Mouse (Mus musculus): ENCODE results near the gene 2810006K23Rik. TPM values are rescaled to one million over a fixed set of nuclear protein-coding genes. Genes with fewer than 3 reads are reported as not detected.

2810006K23Rik gene
- total RNA-seq, 2 experiments from 2014 or later = 13.2 to 16.6 TPM

GRCm38 (mm10) chr5:124376401-124376800, 48.5 kb downstream of the 2810006K23Rik start:
- ATAC-seq (replicated peaks; ENCODE audit: low FRiP score, low TSS enrichment, poor library complexity, severe bottlenecking) = no peak

GRCm38 (mm10) chr5:124377149-124377548, 49.3 kb downstream of the 2810006K23Rik start:
- ATAC-seq (replicated peaks; ENCODE audit: low FRiP score, low TSS enrichment, poor library complexity, severe bottlenecking) = no peak

GRCm38 (mm10) chr5:124380121-124380520, 52.2 kb downstream of the 2810006K23Rik start:
- ATAC-seq (replicated peaks; ENCODE audit: low FRiP score, low TSS enrichment, poor library complexity, severe bottlenecking) = no peak

- peak; percentile 73; the same call in 1 of the 2 replicates for ATAC-seq (replicated peaks; ENCODE audit: low FRiP score, low TSS enrichment, poor library complexity, severe bottlenecking)
Observed at GRCm38 (mm10) chr5:124387932-124388331, 60.0 kb downstream of the 2810006K23Rik start.

Other genes with a start within 250 kb of the 2810006K23Rik start
- 5.2 and 9.3 TPM in 2 replicates for gene Abcb9, start 232.3 kb upstream of the 2810006K23Rik start, total RNA-seq (2014; fragmentation: Nextera tagmentation)
- gene Abcb9, start 232.3 kb upstream of the 2810006K23Rik start, total RNA-seq (2017) = 0.95 and 3.5 TPM in 2 replicates
- gene Ogfod2, start 215.8 kb upstream of the 2810006K23Rik start, total RNA-seq (2014; fragmentation: Nextera tagmentation) = 16.1 and 16.8 TPM in 2 replicates
- gene Ogfod2, start 215.8 kb upstream of the 2810006K23Rik start, total RNA-seq (2017) = 8.0 and 11.9 TPM in 2 replicates
- 88.4 and 129 TPM in 2 replicates for gene Arl6ip4, start 212.0 kb upstream of the 2810006K23Rik start, total RNA-seq (2014; fragmentation: Nextera tagmentation)
- 120 and 128 TPM in 2 replicates for gene Arl6ip4, start 212.0 kb upstream of the 2810006K23Rik start, total RNA-seq (2017)
- 23.7 and 33.3 TPM in 2 replicates for gene Pitpnm2, start 78.3 kb upstream of the 2810006K23Rik start, total RNA-seq (2014; fragmentation: Nextera tagmentation)
- gene Pitpnm2, start 78.3 kb upstream of the 2810006K23Rik start, total RNA-seq (2017) = 6.5 and 10.9 TPM in 2 replicates
- gene Mphosph9, start 117 bp upstream of the 2810006K23Rik start, total RNA-seq (2014; fragmentation: Nextera tagmentation) = 19.5 and 24.7 TPM in 2 replicates
- gene Mphosph9, start 117 bp upstream of the 2810006K23Rik start, total RNA-seq (2017) = 24.7 and 36.7 TPM in 2 replicates
- gene Cdk2ap1, start 35.0 kb downstream of the 2810006K23Rik start, total RNA-seq (2014; fragmentation: Nextera tagmentation) = 300 and 366 TPM in 2 replicates
- gene Cdk2ap1, start 35.0 kb downstream of the 2810006K23Rik start, total RNA-seq (2017) = 205 and 275 TPM in 2 replicates
- gene Sbno1, start 97.9 kb downstream of the 2810006K23Rik start, total RNA-seq (2014; fragmentation: Nextera tagmentation) = 131 and 149 TPM in 2 replicates
- gene Sbno1, start 97.9 kb downstream of the 2810006K23Rik start, total RNA-seq (2017) = 255 and 297 TPM in 2 replicates
- gene Kmt5a, start 111.8 kb downstream of the 2810006K23Rik start, total RNA-seq (2014; fragmentation: Nextera tagmentation) = 177 and 250 TPM in 2 replicates
- gene Kmt5a, start 111.8 kb downstream of the 2810006K23Rik start, total RNA-seq (2017) = 187 and 201 TPM in 2 replicates
- 16.1 and 18.0 TPM in 2 replicates for gene Rilpl2, start 150.3 kb downstream of the 2810006K23Rik start, total RNA-seq (2014; fragmentation: Nextera tagmentation)
- 13.8 and 19.0 TPM in 2 replicates for gene Rilpl2, start 150.3 kb downstream of the 2810006K23Rik start, total RNA-seq (2017)
- 6.1 and 9.4 TPM in 2 replicates for gene Snrnp35, start 155.0 kb downstream of the 2810006K23Rik start, total RNA-seq (2014; fragmentation: Nextera tagmentation)
- 3.2 and 11.1 TPM in 2 replicates for gene Snrnp35, start 155.0 kb downstream of the 2810006K23Rik start, total RNA-seq (2017)
- gene Rilpl1, start 203.3 kb downstream of the 2810006K23Rik start, total RNA-seq (2014; fragmentation: Nextera tagmentation) = 2.4 TPM in 1 of 2 replicates, not detected in the other
- 2.2 and 6.6 TPM in 2 replicates for gene Rilpl1, start 203.3 kb downstream of the 2810006K23Rik start, total RNA-seq (2017)
- gene Tmed2, start 212.6 kb downstream of the 2810006K23Rik start, total RNA-seq (2014; fragmentation: Nextera tagmentation) = 300 and 349 TPM in 2 replicates
- 809 and 870 TPM in 2 replicates for gene Tmed2, start 212.6 kb downstream of the 2810006K23Rik start, total RNA-seq (2017)
- 27.4 and 28.9 TPM in 2 replicates for gene Ddx55, start 224.8 kb downstream of the 2810006K23Rik start, total RNA-seq (2014; fragmentation: Nextera tagmentation)
- gene Ddx55, start 224.8 kb downstream of the 2810006K23Rik start, total RNA-seq (2017) = 24.3 and 27.6 TPM in 2 replicates